Mouse (Mus musculus) heart, postnatal 0 days (tissue): Measurements from ENCODE around the gene Cstf1. TPM values are rescaled to one million over a fixed set of nuclear protein-coding genes. Genes with fewer than 3 reads are reported as not detected.

Experiments used
- ATAC-seq: fragments of 200-750 bp; cut with Nextera tagmentation; 2 replicates; pipeline ENCODE4 v1.8.0; 2017; ENCODE audit warnings: low read depth, moderate number of reproducible peaks, moderate library complexity; ENCODE audit not compliant: insufficient read depth
- DNase-seq: peaks from one replicate; pipeline ENCODE4 v3.0.0-alpha.2; 2016; ENCODE audit warnings: low spot score
- H3K27ac ChIP-seq: fragments of 300-500 bp; sonication (generic); 2 replicates; pipeline ENCODE4 v1.5.1; 2014; ENCODE audit warnings: low read depth, mild to moderate bottlenecking
- H3K27me3 ChIP-seq: fragments of 300-500 bp; sonication (generic); 2 replicates; pipeline ENCODE4 v1.6.1; 2014; ENCODE audit warnings: low read length, mixed read lengths; ENCODE audit not compliant: control insufficient read depth, insufficient read depth
- H3K36me3 ChIP-seq: fragments of 300-500 bp; sonication (generic); replicated peaks from 2 replicates; pipeline ENCODE4 v1.6.1; 2014; ENCODE audit warnings: low read length, mixed read lengths; ENCODE audit not compliant: control insufficient read depth, insufficient read depth
- H3K4me1 ChIP-seq: fragments of 300-500 bp; sonication (generic); 2 replicates; pipeline ENCODE4 v1.6.1; 2014; ENCODE audit warnings: antibody characterized with exemption; ENCODE audit not compliant: control insufficient read depth, insufficient read depth
- H3K4me2 ChIP-seq: fragments of 300-500 bp; sonication (generic); 2 replicates; pipeline ENCODE4 v1.6.1; 2014; ENCODE audit warnings: low read depth, mild to moderate bottlenecking, low read length, moderate library complexity
- H3K4me3 ChIP-seq: fragments of 300-500 bp; sonication (generic); 2 replicates; pipeline ENCODE4 v1.5.1; 2014; ENCODE audit warnings: low read depth, low read length
- H3K9ac ChIP-seq: fragments of 300-500 bp; sonication (generic); replicated peaks from 2 replicates; pipeline ENCODE4 v1.6.1; 2014; ENCODE audit warnings: low read depth, low read length, mixed read lengths
- H3K9me3 ChIP-seq: fragments of 300-500 bp; sonication (generic); replicated peaks from 2 replicates; pipeline ENCODE4 v1.6.1; 2016; ENCODE audit warnings: low read length; ENCODE audit not compliant: control insufficient read depth
- CTCF ChIP-seq: IDR thresholded peaks from 2 replicates; pipeline ENCODE4 v1.5.1; 2016; ENCODE audit warnings: antibody characterized with exemption, control low read depth, low read depth
- EP300 ChIP-seq: IDR thresholded peaks from 2 replicates; pipeline ENCODE4 v1.6.1; 2016; ENCODE audit warnings: antibody characterized with exemption, low read depth
- WGBS: fragments of 180-500 bp; shearing (Covaris S2); extraction: QIAGEN DNeasy Blood & Tissue Kit; methylation state at CpG from one replicate; pipeline ENCODE4 v1.1.7; 2014; 5-methylcytosine and 5-hydroxymethylcytosine counted together
- polyA plus RNA-seq: library from polyadenylated mRNA; unstranded; fragments of >200 nt; fragmentation: Nextera tagmentation; extraction: Ambion mirVana; gene quantifications from 2 replicates; pipeline ENCODE4 v1.2.1, GENCODE M21; 2015
- total RNA-seq: library from RNA; depleted of rRNA; stranded (reverse); fragments of >200 nt; gene quantifications from 2 replicates; pipeline ENCODE4 v1.2.3, GENCODE M21; 2014; ENCODE audit warnings: low replicate concordance

Gene Cstf1
- total and polyA plus RNA-seq, 2 experiments from 2014 or later, result 20.3 to 24.0 TPM

- DNase-seq (no peak), ATAC-seq (no peak)
- Histone ChIP-seq H3K9ac (no peak overlapping the region), H3K27me3 (no peaks in the 10 kb centered on the region), H3K27ac (no peak overlapping the region), H3K4me3 (no peak overlapping the region), H3K36me3 (peaks cover 93% of the 10 kb centered on the region), H3K4me1 (0 out of 2 replicates have a peak, but pooled peaks cover under 1% of the 10 kb centered on the region), H3K9me3 (no peaks in the 10 kb centered on the region), H3K4me2 (no peak overlapping the region)
- TF ChIP-seq EP300 (no peak), CTCF (no peak)
- WGBS, result 65% methylated on average over 5 of the region's 5 CpGs
These were observed 6.6 kb downstream of the Cstf1 start for GRCm38 (mm10) chr2:172376999-172377515.

- Histone ChIP-seq H3K4me2 (no peak overlapping the region), H3K27me3 (no peaks in the 10 kb centered on the region), H3K9ac (no peak overlapping the region), H3K4me1 (no peaks in the 10 kb centered on the region), H3K27ac (no peak overlapping the region), H3K9me3 (no peaks in the 10 kb centered on the region), H3K4me3 (no peak overlapping the region), H3K36me3 (peaks cover 87% of the 10 kb centered on the region)
- 60% methylated on average over 7 of the region's 7 CpGs for WGBS
- no peak for ATAC-seq
- peak; percentile 39 for DNase-seq
- TF ChIP-seq EP300 (no peak), CTCF (peak; percentile 70)
These were observed 7.9 kb downstream of the Cstf1 start for GRCm38 (mm10) chr2:172378332-172378731.

GRCm38 (mm10) chr2:172380513-172380912 lies 10.0 kb downstream of the Cstf1 start:
- no peak overlapping the region for H3K4me3 ChIP-seq
- no peaks in the 10 kb centered on the region for H3K9me3 ChIP-seq
- no peak for DNase-seq
- no peaks in the 10 kb centered on the region for H3K27me3 ChIP-seq
- no peak for ATAC-seq
- no peaks in the 10 kb centered on the region for H3K4me1 ChIP-seq
- no peak overlapping the region for H3K9ac ChIP-seq
- TF ChIP-seq CTCF, result no peak
- no peak for TF ChIP-seq EP300
- H3K36me3 ChIP-seq, result peaks cover 67% of the 10 kb centered on the region
- no peak overlapping the region for H3K27ac ChIP-seq
- H3K4me2 ChIP-seq, result no peak overlapping the region
- WGBS, result 88% methylated on average over 17 of the region's 17 CpGs

GRCm38 (mm10) chr2:172381341-172381740 lies 10.9 kb downstream of the Cstf1 start:
- 90% methylated on average over 11 of the region's 11 CpGs for WGBS
- H3K27ac ChIP-seq, result no peak overlapping the region; the same call in 1 of the 2 replicates
- H3K9ac ChIP-seq, result no peak overlapping the region
- H3K27me3 ChIP-seq, result no peaks in the 10 kb centered on the region
- TF ChIP-seq EP300 (no peak), CTCF (no peak)
- no peaks in the 10 kb centered on the region for H3K4me1 ChIP-seq
- no peak overlapping the region for H3K4me2 ChIP-seq
- DNase-seq (no peak), ATAC-seq (no peak)
- H3K36me3 ChIP-seq, result peaks cover 58% of the 10 kb centered on the region
- H3K4me3 ChIP-seq, result no peak overlapping the region
- no peaks in the 10 kb centered on the region for H3K9me3 ChIP-seq

GRCm38 (mm10) chr2:172381898-172382297 lies 11.4 kb downstream of the Cstf1 start:
- H3K4me1 ChIP-seq, result no peaks in the 10 kb centered on the region
- TF ChIP-seq CTCF, result no peak
- TF ChIP-seq EP300, result no peak
- DNase-seq (no peak), ATAC-seq (no peak)
- WGBS, result 67% methylated on average over 12 of the region's 12 CpGs
- no peak overlapping the region for H3K4me2 ChIP-seq
- no peaks in the 10 kb centered on the region for H3K27me3 ChIP-seq
- peaks cover 53% of the 10 kb centered on the region for H3K36me3 ChIP-seq
- no peaks in the 10 kb centered on the region for H3K9me3 ChIP-seq
- H3K4me3 ChIP-seq, result no peak overlapping the region
- no peak overlapping the region for H3K9ac ChIP-seq
- no peak overlapping the region for H3K27ac ChIP-seq

- DNase-seq (no peak), ATAC-seq (no peak)
- TF ChIP-seq CTCF, result no peak
- TF ChIP-seq EP300, result no peak
- Histone ChIP-seq H3K27me3 (no peaks in the 10 kb centered on the region), H3K9ac (no peak overlapping the region), H3K4me3 (no peak overlapping the region), H3K4me2 (no peak overlapping the region), H3K9me3 (no peaks in the 10 kb centered on the region), H3K4me1 (no peaks in the 10 kb centered on the region), H3K27ac (no peak overlapping the region), H3K36me3 (peaks cover 27% of the 10 kb centered on the region)
- WGBS, result 49% methylated on average over 3 of the region's 3 CpGs
These were observed 14.2 kb downstream of the Cstf1 start for GRCm38 (mm10) chr2:172384715-172385114.
